Mouse (Mus musculus) ES-Bruce4 (cell line): Measurements from ENCODE around the gene Clcn5. TPM values are rescaled to one million over a fixed set of nuclear protein-coding genes. Genes with fewer than 3 reads are reported as not detected.

ENCODE experiments used
- H3K27ac ChIP-seq: 2 replicates; pipeline ENCODE4 v1.5.1; 2012; ENCODE audit warnings: low read length, inconsistent platforms; ENCODE audit not compliant: insufficient read depth
- H3K27me3 ChIP-seq: 2 replicates; pipeline ENCODE4 v1.6.1; 2012; ENCODE audit warnings: mild to moderate bottlenecking, low read length, inconsistent platforms; ENCODE audit not compliant: control insufficient read depth, poor library complexity, insufficient read depth, severe bottlenecking
- H3K36me3 ChIP-seq: 2 replicates; pipeline ENCODE4 v1.6.1; 2012; ENCODE audit warnings: inconsistent platforms, mild to moderate bottlenecking, low read length, moderate library complexity; ENCODE audit not compliant: control insufficient read depth, poor library complexity, insufficient read depth, severe bottlenecking
- H3K4me1 ChIP-seq: one replicate; pipeline ENCODE4 v1.8.1; 2011; ENCODE audit warnings: low read length; ENCODE audit not compliant: control insufficient read depth, insufficient read depth
- H3K4me3 ChIP-seq: 2 replicates; pipeline ENCODE4 v1.5.1; 2011; ENCODE audit warnings: low read depth, mild to moderate bottlenecking, low read length
- H3K9ac ChIP-seq: 2 replicates; pipeline ENCODE4 v1.6.1; 2012; ENCODE audit warnings: low read depth, mild to moderate bottlenecking, inconsistent platforms; ENCODE audit not compliant: poor library complexity, severe bottlenecking
- H3K9me3 ChIP-seq: replicated peaks from 2 replicates; pipeline ENCODE4 v1.6.1; 2012; ENCODE audit warnings: mild to moderate bottlenecking, low read length, inconsistent platforms; ENCODE audit not compliant: control insufficient read depth, poor library complexity, insufficient read depth, severe bottlenecking
- CTCF ChIP-seq: IDR thresholded peaks from one replicate; pipeline ENCODE4 v1.8.1; 2011; ENCODE audit warnings: low read depth, low read length
- EP300 ChIP-seq: IDR thresholded peaks from 2 replicates; pipeline ENCODE4 v1.6.1; 2011; ENCODE audit warnings: low read depth, low read length; ENCODE audit not compliant: insufficient read depth
- POLR2A ChIP-seq: IDR thresholded peaks from one replicate; pipeline ENCODE4 v1.8.1; 2011; ENCODE audit warnings: low read length; ENCODE audit not compliant: insufficient read depth
- polyA plus RNA-seq: library from polyadenylated mRNA; stranded (reverse); fragments of >200 nt; gene quantifications from 2 replicates; pipeline ENCODE4 v1.2.4, GENCODE M21; 2011; ENCODE audit warnings: low read depth; ENCODE audit not compliant: missing spikeins, insufficient read depth, insufficient read length

Clcn5 gene
- polyA plus RNA-seq, 1 experiment, result 47.2 TPM

DNA sequence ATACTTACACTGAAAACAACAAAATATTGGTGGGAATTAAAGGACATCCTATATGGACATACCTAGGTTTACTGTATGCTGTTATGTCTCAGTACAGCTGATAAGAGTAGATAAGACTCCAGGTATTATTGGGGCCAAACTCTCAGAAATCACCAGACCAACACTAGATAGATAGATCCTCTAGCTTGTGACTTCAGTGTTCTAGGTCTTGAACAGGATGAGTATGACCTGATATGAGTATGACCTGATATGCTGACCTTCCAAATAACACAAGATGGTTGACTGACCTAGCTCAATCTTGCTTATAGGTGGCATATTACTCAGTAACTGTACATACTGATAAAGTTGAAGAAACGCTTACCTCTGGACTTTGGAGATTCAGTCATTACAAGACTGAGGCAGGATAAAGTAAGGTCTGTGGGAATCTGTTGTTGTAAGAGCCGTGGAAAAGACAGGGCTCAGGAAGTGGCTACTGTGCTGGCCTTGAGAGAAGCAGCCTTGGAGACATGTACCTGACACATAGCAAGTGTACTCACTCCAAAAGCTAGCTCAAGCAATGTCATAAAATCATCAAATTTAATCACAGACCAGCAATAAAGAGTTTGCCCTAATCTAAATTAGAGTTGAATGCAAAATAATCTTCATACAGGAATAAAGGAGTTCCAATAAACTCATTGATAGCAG lies 32.0 kb downstream of the Clcn5 start:
- Histone ChIP-seq H3K27ac (no peak overlapping the region), H3K9ac (no peak overlapping the region), H3K9me3 (no peaks in the 10 kb centered on the region), H3K4me3 (no peak overlapping the region), H3K36me3 (no peaks in the 10 kb centered on the region), H3K27me3 (no peaks in the 10 kb centered on the region), H3K4me1 (no peaks in the 10 kb centered on the region)
- no peak for TF ChIP-seq POLR2A
- TF ChIP-seq EP300, result no peak
- no peak for TF ChIP-seq CTCF

DNA sequence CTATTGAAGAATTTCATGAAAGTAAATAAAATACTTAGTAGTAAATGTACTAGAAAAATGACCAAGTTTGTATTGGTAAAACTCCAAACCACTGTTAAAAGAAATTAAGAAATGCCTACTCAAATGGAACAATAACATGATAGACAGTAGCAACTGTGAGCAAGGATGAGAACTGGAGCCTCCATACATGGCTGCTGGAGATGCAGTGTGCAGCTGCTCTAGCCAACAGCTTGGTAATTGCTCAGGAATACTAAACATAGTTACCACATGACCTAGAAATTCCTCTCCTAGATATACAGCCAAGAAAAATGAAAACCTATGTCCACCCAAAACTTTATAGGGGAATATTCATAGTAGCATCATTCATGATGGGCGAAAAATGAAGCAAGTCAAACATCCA lies 36.5 kb downstream of the Clcn5 start:
- H3K9me3 ChIP-seq, result no peaks in the 10 kb centered on the region
- H3K27ac ChIP-seq, result no peak overlapping the region
- no peaks in the 10 kb centered on the region for H3K4me1 ChIP-seq
- no peak for TF ChIP-seq EP300
- TF ChIP-seq CTCF, result no peak
- TF ChIP-seq POLR2A, result no peak
- no peaks in the 10 kb centered on the region for H3K36me3 ChIP-seq
- no peaks in the 10 kb centered on the region for H3K27me3 ChIP-seq
- H3K9ac ChIP-seq, result no peak overlapping the region
- H3K4me3 ChIP-seq, result no peak overlapping the region

DNA sequence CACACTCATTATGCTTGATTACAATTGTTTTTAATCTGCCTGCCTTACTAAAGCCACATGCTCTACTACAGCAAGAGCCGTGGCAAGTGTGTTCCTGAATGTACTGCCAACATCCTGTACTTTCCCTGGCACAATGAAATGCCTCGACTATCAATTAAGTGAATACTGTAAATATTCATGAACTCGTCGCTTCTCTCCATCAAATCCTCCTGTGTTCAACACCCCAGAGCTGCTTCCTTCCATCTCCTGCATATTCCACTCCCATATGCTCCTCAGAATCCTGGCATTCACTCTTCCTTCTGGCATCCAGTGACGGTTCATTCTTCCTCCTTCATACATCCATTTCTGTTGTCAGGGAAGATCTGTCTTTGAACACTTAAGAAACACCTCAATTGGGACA lies 39.4 kb downstream of the Clcn5 start:
- no peaks in the 10 kb centered on the region for H3K4me1 ChIP-seq
- H3K27ac ChIP-seq, result no peak overlapping the region
- H3K36me3 ChIP-seq, result no peaks in the 10 kb centered on the region
- H3K27me3 ChIP-seq, result no peaks in the 10 kb centered on the region
- no peak overlapping the region for H3K4me3 ChIP-seq
- no peak overlapping the region for H3K9ac ChIP-seq
- TF ChIP-seq EP300, result no peak
- no peak for TF ChIP-seq POLR2A
- no peak for TF ChIP-seq CTCF
- no peaks in the 10 kb centered on the region for H3K9me3 ChIP-seq

DNA sequence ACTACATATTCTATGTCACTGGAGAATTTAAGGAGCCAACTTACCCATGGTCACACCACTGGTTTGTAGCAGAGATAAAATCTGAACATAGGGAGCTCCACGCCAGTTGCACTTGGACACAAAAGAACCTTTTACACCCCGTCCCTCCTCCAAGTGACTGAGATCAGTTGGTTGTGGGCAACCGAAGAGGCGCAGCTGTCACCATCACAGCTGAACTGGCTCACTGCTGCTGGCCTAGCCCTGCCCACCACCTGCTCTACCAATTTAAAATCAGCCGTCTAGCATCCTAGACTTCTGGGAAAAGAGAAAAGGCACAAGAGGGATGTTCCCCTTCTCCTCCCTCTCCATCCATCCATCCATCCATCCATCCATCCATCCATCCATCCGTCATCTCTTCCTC lies 42.6 kb downstream of the Clcn5 start:
- Histone ChIP-seq H3K27ac (no peak overlapping the region), H3K9me3 (no peaks in the 10 kb centered on the region), H3K9ac (no peak overlapping the region), H3K4me1 (no peaks in the 10 kb centered on the region), H3K36me3 (no peaks in the 10 kb centered on the region), H3K4me3 (no peak overlapping the region), H3K27me3 (no peaks in the 10 kb centered on the region)
- no peak for TF ChIP-seq EP300
- no peak for TF ChIP-seq CTCF
- no peak for TF ChIP-seq POLR2A

DNA sequence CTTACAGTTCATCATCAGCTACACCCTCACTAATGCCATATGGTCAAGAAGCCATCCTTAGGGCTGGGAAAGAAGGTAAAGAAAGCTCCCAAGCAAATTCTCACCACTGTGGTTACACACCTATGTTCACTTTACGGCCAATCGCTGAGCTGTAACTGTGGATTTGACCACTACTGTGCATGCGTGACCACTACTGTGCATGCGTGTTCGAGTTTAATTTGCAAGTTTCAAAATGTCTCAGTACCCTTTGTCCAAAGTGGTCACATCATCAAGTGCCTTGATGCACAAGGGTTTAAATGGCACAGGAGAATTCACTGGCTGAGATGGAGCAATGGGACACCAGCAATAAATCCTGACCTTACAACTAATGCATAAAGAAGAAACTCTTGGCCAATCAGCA lies 58.0 kb downstream of the Clcn5 start:
- no peak overlapping the region for H3K9ac ChIP-seq
- no peaks in the 10 kb centered on the region for H3K4me1 ChIP-seq
- H3K9me3 ChIP-seq, result no peaks in the 10 kb centered on the region
- no peaks in the 10 kb centered on the region for H3K27me3 ChIP-seq
- no peak overlapping the region for H3K4me3 ChIP-seq
- H3K27ac ChIP-seq, result no peak overlapping the region
- H3K36me3 ChIP-seq, result no peaks in the 10 kb centered on the region
- TF ChIP-seq POLR2A, result no peak
- no peak for TF ChIP-seq CTCF
- no peak for TF ChIP-seq EP300

DNA sequence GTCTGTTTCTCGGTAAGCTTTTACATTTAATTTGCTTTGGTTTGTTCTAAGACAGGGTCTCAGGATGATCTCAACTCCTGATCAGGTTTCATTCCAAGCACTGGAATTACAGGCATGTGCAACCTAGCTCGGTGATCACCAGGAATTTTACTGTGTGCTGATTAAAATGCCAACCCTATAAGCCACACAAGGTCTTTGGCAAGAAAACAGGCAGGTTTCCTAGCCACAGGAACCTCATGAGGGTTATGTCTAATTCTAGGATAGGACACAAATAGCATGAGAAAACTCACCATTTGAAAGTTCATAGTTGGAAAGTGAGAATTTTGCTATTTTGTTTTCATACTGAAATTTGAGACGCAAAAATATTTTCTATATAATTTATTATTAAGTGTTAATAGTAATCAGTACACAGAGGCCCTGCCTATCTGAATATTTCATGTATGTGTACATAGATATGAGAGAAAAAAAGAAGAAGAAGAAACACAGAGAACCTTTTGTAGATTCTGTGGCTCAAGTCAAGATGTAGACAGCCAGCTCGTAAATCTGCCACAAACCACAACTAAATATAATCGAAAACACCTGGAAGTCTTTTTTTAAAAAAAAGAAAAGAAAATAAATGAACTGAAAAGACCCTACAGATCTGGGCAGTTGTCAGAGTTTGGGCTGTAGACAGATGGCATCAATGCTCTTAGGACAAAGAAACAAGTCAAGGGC lies 58.6 kb downstream of the Clcn5 start:
- H3K36me3 ChIP-seq, result no peaks in the 10 kb centered on the region
- no peak overlapping the region for H3K4me3 ChIP-seq
- H3K9ac ChIP-seq, result no peak overlapping the region
- TF ChIP-seq EP300 (no peak), CTCF (no peak), POLR2A (no peak)
- no peaks in the 10 kb centered on the region for H3K9me3 ChIP-seq
- H3K27me3 ChIP-seq, result no peaks in the 10 kb centered on the region
- H3K27ac ChIP-seq, result no peak overlapping the region
- H3K4me1 ChIP-seq, result no peaks in the 10 kb centered on the region
